1 mouse cellular context compared by ENCODE assay signal in genomic region chr10:117127480-117127879, GRCm38 (mm10).
TF ChIP-seq lines count a peak whose summit lies in the region.

No protein-coding gene starts in this region.

TF ChIP-seq in MEL, 35 proteins besides CTCF, POLR2A, EP300 and RAD21 (continued from another document):
- peak; percentile 48 for TF ChIP-seq TBP (IDR thresholded peaks at IDR 0.05; ENCODE audit: low read depth, low read length)
- no peak for TF ChIP-seq SMC3 (IDR thresholded peaks at IDR 0.05; ENCODE audit: low read depth, low read length)
- peak; percentile 37; the same call in 1 of the 2 replicates for TF ChIP-seq ELF1 (IDR thresholded peaks at IDR 0.05; ENCODE audit: low read depth, low read length)
- TF ChIP-seq POLR2AphosphoS5 (IDR thresholded peaks at IDR 0.05; ENCODE audit: borderline replicate concordance, low read depth, low read length), result no peak
- no peak for TF ChIP-seq MAX (IDR thresholded peaks at IDR 0.05; ENCODE audit: low read length)
- no peak for TF ChIP-seq NELFE (IDR thresholded peaks at IDR 0.05; ENCODE audit: low read depth, low read length)
TF ChIP-seq in MEL: peak in this region for 7.
